Mouse (Mus musculus): Measurements from ENCODE around the gene Abi3.

Gene Abi3

GRCm38 (mm10) chr11:95824877-95825243, 17.4 kb downstream of the Abi3 start:
- peak in 1 of 2 experiments; percentile 57 for DNase-seq

GRCm38 (mm10) chr11:95824071-95824876, 18.0 kb downstream of the Abi3 start, which contains the start of gene Phospho1:
Phospho1 (plus strand) TSS chr11:95824499.
- peak; percentile 78 to 79 for DNase-seq

- DNase-seq: no peak
These were observed 19.8 kb downstream of the Abi3 start for GRCm38 (mm10) chr11:95822437-95822836.

- DNase-seq: no peak
These were observed 20.8 kb downstream of the Abi3 start for GRCm38 (mm10) chr11:95821511-95821910.

GRCm38 (mm10) chr11:95819138-95819537, 23.1 kb downstream of the Abi3 start:
- DNase-seq: no peak

- DNase-seq: no peak
These were observed 26.9 kb downstream of the Abi3 start for GRCm38 (mm10) chr11:95815412-95815811.

- no peak for DNase-seq
These were observed 27.4 kb downstream of the Abi3 start for GRCm38 (mm10) chr11:95814857-95815256.

- no peak for DNase-seq
These were observed 28.2 kb downstream of the Abi3 start for GRCm38 (mm10) chr11:95814101-95814500.

GRCm38 (mm10) chr11:95812224-95812623, 30.1 kb downstream of the Abi3 start:
- no peak for DNase-seq

- no peak for DNase-seq
These were observed 30.5 kb downstream of the Abi3 start for GRCm38 (mm10) chr11:95811741-95812140.

GRCm38 (mm10) chr11:95810828-95811227, 31.4 kb downstream of the Abi3 start:
- no peak for DNase-seq

- no peak for DNase-seq
These were observed 32.7 kb downstream of the Abi3 start for GRCm38 (mm10) chr11:95809603-95810002.

GRCm38 (mm10) chr11:95808448-95809011, 33.7 kb downstream of the Abi3 start:
- DNase-seq: no peak

GRCm38 (mm10) chr11:95807884-95808283, 34.4 kb downstream of the Abi3 start:
- DNase-seq: no peak

GRCm38 (mm10) chr11:95805527-95805926, 36.7 kb downstream of the Abi3 start:
- no peak for DNase-seq

- peak in 1 of 2 experiments; percentile 32 for DNase-seq
These were observed 37.3 kb downstream of the Abi3 start for GRCm38 (mm10) chr11:95805010-95805409.

GRCm38 (mm10) chr11:95795582-95795981, 46.7 kb downstream of the Abi3 start:
- no peak for DNase-seq

- no peak for DNase-seq
These were observed 48.1 kb downstream of the Abi3 start for GRCm38 (mm10) chr11:95794201-95794600.

- DNase-seq: no peak
These were observed 49.2 kb downstream of the Abi3 start for GRCm38 (mm10) chr11:95792950-95793509.

GRCm38 (mm10) chr11:95791787-95792186, 50.5 kb downstream of the Abi3 start:
- DNase-seq: no peak

- DNase-seq: no peak
These were observed 52.8 kb downstream of the Abi3 start for GRCm38 (mm10) chr11:95789451-95789891.

- no peak for DNase-seq
These were observed 55.8 kb downstream of the Abi3 start for GRCm38 (mm10) chr11:95786511-95786910.

- no peak for DNase-seq
These were observed 56.6 kb downstream of the Abi3 start for GRCm38 (mm10) chr11:95785675-95786074.

GRCm38 (mm10) chr11:95783958-95784357, 58.3 kb downstream of the Abi3 start:
- DNase-seq: no peak
